Mouse (Mus musculus) limb, embryonic 14.5 days (tissue): ENCODE results near the gene 1700057G04Rik. TPM values are rescaled to one million over a fixed set of nuclear protein-coding genes. Genes with fewer than 3 reads are reported as not detected.

ENCODE experiments used
- ATAC-seq: fragments of 200-750 bp; cut with Nextera tagmentation; 2 replicates; pipeline ENCODE4 v1.8.0; 2017; ENCODE audit warnings: low read depth, moderate number of reproducible peaks, moderate TSS enrichment; ENCODE audit not compliant: low FRiP score
- DNase-seq: peaks from one replicate; pipeline ENCODE4 v3.0.0-alpha.2; 2015; ENCODE audit warnings: low spot score
- H3K27ac ChIP-seq: fragments of 300-500 bp; sonication (generic); replicated peaks from 2 replicates; pipeline ENCODE4 v1.5.1; 2014; ENCODE audit warnings: low read depth, mild to moderate bottlenecking, low read length, moderate library complexity, mixed read lengths
- H3K27me3 ChIP-seq: fragments of 300-500 bp; sonication (generic); 2 replicates; pipeline ENCODE4 v1.6.1; 2014; ENCODE audit warnings: low read length, mixed read lengths; ENCODE audit not compliant: control insufficient read depth, insufficient read depth
- H3K36me3 ChIP-seq: fragments of 300-500 bp; sonication (generic); 2 replicates; pipeline ENCODE4 v1.6.1; 2014; ENCODE audit warnings: mild to moderate bottlenecking, low read length, moderate library complexity, mixed read lengths; ENCODE audit not compliant: control insufficient read depth, insufficient read depth
- H3K4me1 ChIP-seq: fragments of 300-500 bp; sonication (generic); 2 replicates; pipeline ENCODE4 v1.6.1; 2014; ENCODE audit warnings: antibody characterized with exemption, low read length, mixed read lengths; ENCODE audit not compliant: control insufficient read depth, insufficient read depth
- H3K4me2 ChIP-seq: fragments of 300-500 bp; sonication (generic); replicated peaks from 2 replicates; pipeline ENCODE4 v1.6.1; 2014; ENCODE audit warnings: low read depth, mild to moderate bottlenecking, low read length, moderate library complexity; ENCODE audit not compliant: severe bottlenecking
- H3K4me3 ChIP-seq: fragments of 300-500 bp; sonication (generic); replicated peaks from 2 replicates; pipeline ENCODE4 v1.5.1; 2014; ENCODE audit warnings: low read length
- H3K9ac ChIP-seq: fragments of 300-500 bp; sonication (generic); 2 replicates; pipeline ENCODE4 v1.6.1; 2014; ENCODE audit warnings: mild to moderate bottlenecking, low read depth, low read length, moderate library complexity; ENCODE audit not compliant: severe bottlenecking
- H3K9me3 ChIP-seq: fragments of 300-500 bp; sonication (generic); 2 replicates; pipeline ENCODE4 v1.6.1; 2016; ENCODE audit warnings: low read length; ENCODE audit not compliant: control insufficient read depth
- POLR2A ChIP-seq: fragments of 200-500 bp; IDR thresholded peaks from 2 replicates; pipeline ENCODE4 v1.8.0; 2012; ENCODE audit warnings: inconsistent platforms, mild to moderate bottlenecking, moderate library complexity, borderline replicate concordance; ENCODE audit not compliant: insufficient read depth, insufficient read length; ENCODE audit errors: extremely low read depth
- WGBS: fragments of 180-500 bp; shearing (Covaris S2); extraction: QIAGEN DNeasy Blood & Tissue Kit; methylation state at CpG from one replicate; pipeline ENCODE4 v1.1.7; 2014; 5-methylcytosine and 5-hydroxymethylcytosine counted together
- polyA plus RNA-seq, 2 experiments: library from polyadenylated mRNA; depleted of rRNA in 1 of 2; stranded (reverse) in 1 of 2; unstranded in 1 of 2; fragments of >200 nt; fragmentation: Nextera tagmentation in 1 of 2; extraction: Ambion mirVana in 1 of 2; gene quantifications; 2 replicates each; pipeline versions ENCODE4 v1.2.1 to v1.2.3; 2012 to 2014

The 1700057G04Rik gene
- polyA plus RNA-seq, 2 experiments, result not detected

GRCm38 (mm10) chr9:92351924-92352323 is 42.7 kb downstream of the 1700057G04Rik start:
- Histone ChIP-seq H3K9me3 (no peaks in the 10 kb centered on the region), H3K27ac (no peak overlapping the region), H3K4me1 (no peaks in the 10 kb centered on the region), H3K9ac (no peak overlapping the region), H3K4me3 (no peak overlapping the region), H3K4me2 (no peak overlapping the region), H3K27me3 (no peaks in the 10 kb centered on the region), H3K36me3 (no peaks in the 10 kb centered on the region)
- WGBS, result 82% methylated on average over 1 of the region's 1 CpGs
- no peak for TF ChIP-seq POLR2A
- ATAC-seq (no peak), DNase-seq (no peak)

GRCm38 (mm10) chr9:92353306-92353705 is 44.1 kb downstream of the 1700057G04Rik start:
- no peak for DNase-seq
- H3K27ac ChIP-seq, result no peak overlapping the region
- H3K9ac ChIP-seq, result no peak overlapping the region
- no peak for TF ChIP-seq POLR2A
- H3K4me2 ChIP-seq, result no peak overlapping the region
- ATAC-seq, result no peak
- H3K9me3 ChIP-seq, result no peaks in the 10 kb centered on the region
- no peaks in the 10 kb centered on the region for H3K36me3 ChIP-seq
- no peaks in the 10 kb centered on the region for H3K4me1 ChIP-seq
- no peaks in the 10 kb centered on the region for H3K27me3 ChIP-seq
- H3K4me3 ChIP-seq, result no peak overlapping the region
- WGBS, result 78% methylated on average over 3 of the region's 3 CpGs

GRCm38 (mm10) chr9:92360691-92361310 is 51.6 kb downstream of the 1700057G04Rik start:
- Histone ChIP-seq H3K27me3 (no peaks in the 10 kb centered on the region), H3K27ac (no peak overlapping the region), H3K4me1 (no peaks in the 10 kb centered on the region), H3K9me3 (no peaks in the 10 kb centered on the region), H3K36me3 (no peaks in the 10 kb centered on the region), H3K4me2 (no peak overlapping the region), H3K9ac (no peak overlapping the region), H3K4me3 (no peak overlapping the region)
- ATAC-seq (no peak), DNase-seq (no peak)
- no peak for TF ChIP-seq POLR2A
- WGBS, result 64% methylated on average over 1 of the region's 1 CpGs

- TF ChIP-seq POLR2A, result no peak
- no peaks in the 10 kb centered on the region for H3K9me3 ChIP-seq
- no peaks in the 10 kb centered on the region for H3K27me3 ChIP-seq
- no peak overlapping the region for H3K9ac ChIP-seq
- ATAC-seq (no peak), DNase-seq (no peak)
- H3K36me3 ChIP-seq, result no peaks in the 10 kb centered on the region
- no peaks in the 10 kb centered on the region for H3K4me1 ChIP-seq
- 70% methylated on average over 2 of the region's 2 CpGs for WGBS
- H3K4me2 ChIP-seq, result no peak overlapping the region
- no peak overlapping the region for H3K4me3 ChIP-seq
- no peak overlapping the region for H3K27ac ChIP-seq
Measured at GRCm38 (mm10) chr9:92363478-92363877, 54.3 kb downstream of the 1700057G04Rik start.

- Histone ChIP-seq H3K9me3 (no peaks in the 10 kb centered on the region), H3K4me3 (no peak overlapping the region), H3K36me3 (no peaks in the 10 kb centered on the region), H3K27me3 (no peaks in the 10 kb centered on the region), H3K27ac (no peak overlapping the region), H3K4me1 (no peaks in the 10 kb centered on the region), H3K4me2 (no peak overlapping the region), H3K9ac (no peak overlapping the region)
- TF ChIP-seq POLR2A, result no peak
- ATAC-seq, result no peak
- DNase-seq, result no peak
Measured at GRCm38 (mm10) chr9:92368920-92369319, 59.7 kb downstream of the 1700057G04Rik start.

- no peak for TF ChIP-seq POLR2A
- no peak overlapping the region for H3K4me2 ChIP-seq
- WGBS, result 13% methylated on average over 4 of the region's 4 CpGs
- H3K4me1 ChIP-seq, result no peaks in the 10 kb centered on the region
- no peak overlapping the region for H3K9ac ChIP-seq
- H3K4me3 ChIP-seq, result no peak overlapping the region
- DNase-seq, result no peak
- no peaks in the 10 kb centered on the region for H3K27me3 ChIP-seq
- no peak overlapping the region for H3K27ac ChIP-seq
- ATAC-seq, result no peak
- no peaks in the 10 kb centered on the region for H3K36me3 ChIP-seq
- H3K9me3 ChIP-seq, result no peaks in the 10 kb centered on the region
Measured at GRCm38 (mm10) chr9:92373896-92374295, 64.7 kb downstream of the 1700057G04Rik start.
